Mouse (Mus musculus) midbrain, embryonic 10.5 days (tissue): Measurements from ENCODE around the gene Dner. TPM values are rescaled to one million over a fixed set of nuclear protein-coding genes. Genes with fewer than 3 reads are reported as not detected.

Experiments used
- DNase-seq: peaks from one replicate; pipeline ENCODE4 v3.0.0-alpha.2; 2017; ENCODE audit warnings: low spot score
- H3K27ac ChIP-seq: fragments of 300-500 bp; sonication (generic); replicated peaks from 2 replicates; pipeline ENCODE4 v1.5.1; 2016; ENCODE audit warnings: mild to moderate bottlenecking
- H3K27me3 ChIP-seq: fragments of 300-500 bp; sonication (generic); 2 replicates; pipeline ENCODE4 v1.6.1; 2016; ENCODE audit warnings: low read depth, mild to moderate bottlenecking; ENCODE audit not compliant: poor library complexity, severe bottlenecking
- H3K36me3 ChIP-seq: fragments of 300-500 bp; sonication (generic); 2 replicates; pipeline ENCODE4 v1.6.1; 2016; ENCODE audit warnings: mild to moderate bottlenecking, moderate library complexity
- H3K4me1 ChIP-seq: fragments of 300-500 bp; sonication (generic); 2 replicates; pipeline ENCODE4 v1.6.1; 2016
- H3K4me3 ChIP-seq: fragments of 300-500 bp; sonication (generic); 2 replicates; pipeline ENCODE4 v1.5.1; 2016; ENCODE audit warnings: mild to moderate bottlenecking, moderate library complexity
- H3K9me3 ChIP-seq: fragments of 300-500 bp; sonication (generic); replicated peaks from 2 replicates; pipeline ENCODE4 v1.6.1; 2016; ENCODE audit warnings: mild to moderate bottlenecking
- WGBS: fragments of 180-500 bp; shearing (Covaris S2); methylation state at CpG from one replicate; pipeline ENCODE4 v1.1.7; 2016; 5-methylcytosine and 5-hydroxymethylcytosine counted together
- polyA plus RNA-seq: library from polyadenylated mRNA; unstranded; fragments of >200 nt; fragmentation: Nextera tagmentation; extraction: Ambion mirVana; gene quantifications from 2 replicates; pipeline ENCODE4 v1.2.1, GENCODE M21; 2016

Dner gene
- polyA plus RNA-seq, 1 experiment from 2014 or later: 10.6 TPM

GRCm38 (mm10) chr1:84561387-84561786 lies 134.6 kb downstream of the Dner start:
- no peak overlapping the region for H3K4me3 ChIP-seq
- WGBS: 91% methylated on average over 4 of the region's 4 CpGs

GRCm38 (mm10) chr1:84556546-84557511 lies 139.2 kb downstream of the Dner start:
- DNase-seq: no peak
- H3K36me3 ChIP-seq: no peaks in the 10 kb centered on the region
- no peaks in the 10 kb centered on the region for H3K9me3 ChIP-seq
- no peaks in the 10 kb centered on the region for H3K27me3 ChIP-seq
- H3K27ac ChIP-seq: no peak overlapping the region
- H3K4me3 ChIP-seq: no peak overlapping the region
- H3K4me1 ChIP-seq: peaks cover 19% of the 10 kb centered on the region
- 80% methylated on average over 8 of the region's 8 CpGs for WGBS

More at GRCm38 (mm10) chr1:84561387-84561786, 134.6 kb downstream of the Dner start:
- H3K4me1 ChIP-seq: peaks cover 19% of the 10 kb centered on the region
- H3K27ac ChIP-seq: no peak overlapping the region
- H3K27me3 ChIP-seq: no peaks in the 10 kb centered on the region
- H3K9me3 ChIP-seq: no peaks in the 10 kb centered on the region
- H3K36me3 ChIP-seq: no peaks in the 10 kb centered on the region
- no peak for DNase-seq

- WGBS: 91% methylated on average over 3 of the region's 3 CpGs
- Histone ChIP-seq H3K36me3 (no peaks in the 10 kb centered on the region), H3K27me3 (no peaks in the 10 kb centered on the region), H3K9me3 (no peaks in the 10 kb centered on the region), H3K4me3 (no peak overlapping the region), H3K4me1 (peaks cover 6% of the 10 kb centered on the region; the same call in 1 of the 2 replicates), H3K27ac (no peak overlapping the region)
- DNase-seq: no peak
Measured at GRCm38 (mm10) chr1:84552005-84552404, 144.0 kb downstream of the Dner start.

GRCm38 (mm10) chr1:84550065-84550368 lies 146.0 kb downstream of the Dner start:
- Histone ChIP-seq H3K4me1 (peaks cover 3% of the 10 kb centered on the region; the same call in 1 of the 2 replicates), H3K36me3 (no peaks in the 10 kb centered on the region), H3K27ac (no peak overlapping the region), H3K9me3 (no peaks in the 10 kb centered on the region), H3K27me3 (no peaks in the 10 kb centered on the region), H3K4me3 (no peak overlapping the region)
- no peak for DNase-seq
- WGBS: 71% methylated on average over 2 of the region's 2 CpGs

- H3K27ac ChIP-seq: no peak overlapping the region
- no peaks in the 10 kb centered on the region for H3K9me3 ChIP-seq
- WGBS: 15% methylated on average over 2 of the region's 2 CpGs
- H3K4me1 ChIP-seq: peaks cover 3% of the 10 kb centered on the region; the same call in 1 of the 2 replicates
- no peaks in the 10 kb centered on the region for H3K27me3 ChIP-seq
- H3K4me3 ChIP-seq: no peak overlapping the region
- no peak for DNase-seq
- H3K36me3 ChIP-seq: no peaks in the 10 kb centered on the region
Measured at GRCm38 (mm10) chr1:84549367-84550064, 146.5 kb downstream of the Dner start.

GRCm38 (mm10) chr1:84536069-84536468 lies 160.0 kb downstream of the Dner start:
- 69% methylated on average over 4 of the region's 4 CpGs for WGBS
- no peaks in the 10 kb centered on the region for H3K9me3 ChIP-seq

GRCm38 (mm10) chr1:84525514-84525913 lies 170.5 kb downstream of the Dner start:
- WGBS: 87% methylated on average over 3 of the region's 3 CpGs
- Histone ChIP-seq H3K4me1 (no peaks in the 10 kb centered on the region), H3K9me3 (no peaks in the 10 kb centered on the region), H3K36me3 (no peaks in the 10 kb centered on the region), H3K27me3 (no peaks in the 10 kb centered on the region), H3K4me3 (no peak overlapping the region), H3K27ac (no peak overlapping the region)
- no peak for DNase-seq

More at GRCm38 (mm10) chr1:84536069-84536468, 160.0 kb downstream of the Dner start:
- Histone ChIP-seq H3K27me3 (no peaks in the 10 kb centered on the region), H3K27ac (no peak overlapping the region), H3K36me3 (no peaks in the 10 kb centered on the region), H3K4me1 (0 out of 2 replicates have a peak, but pooled peaks cover 3% of the 10 kb centered on the region), H3K4me3 (no peak overlapping the region)
- DNase-seq: no peak

- H3K9me3 ChIP-seq: no peaks in the 10 kb centered on the region
- no peaks in the 10 kb centered on the region for H3K4me1 ChIP-seq
- H3K27me3 ChIP-seq: no peaks in the 10 kb centered on the region
- WGBS: 82% methylated on average over 4 of the region's 4 CpGs
- no peak for DNase-seq
- no peak overlapping the region for H3K27ac ChIP-seq
- no peak overlapping the region for H3K4me3 ChIP-seq
- no peaks in the 10 kb centered on the region for H3K36me3 ChIP-seq
Measured at GRCm38 (mm10) chr1:84524413-84524812, 171.6 kb downstream of the Dner start.

GRCm38 (mm10) chr1:84522963-84523280 lies 173.1 kb downstream of the Dner start:
- no peak for DNase-seq
- H3K27ac ChIP-seq: no peak overlapping the region
- no peaks in the 10 kb centered on the region for H3K27me3 ChIP-seq
- H3K4me1 ChIP-seq: no peaks in the 10 kb centered on the region
- H3K36me3 ChIP-seq: no peaks in the 10 kb centered on the region
- no peaks in the 10 kb centered on the region for H3K9me3 ChIP-seq
- no peak overlapping the region for H3K4me3 ChIP-seq
- WGBS: 76% methylated on average over 4 of the region's 4 CpGs

GRCm38 (mm10) chr1:84522256-84522962 lies 173.6 kb downstream of the Dner start:
- Histone ChIP-seq H3K9me3 (no peaks in the 10 kb centered on the region), H3K27me3 (no peaks in the 10 kb centered on the region), H3K27ac (no peak overlapping the region), H3K36me3 (no peaks in the 10 kb centered on the region), H3K4me3 (no peak overlapping the region), H3K4me1 (no peaks in the 10 kb centered on the region)
- no peak for DNase-seq
- WGBS: 76% methylated on average over 4 of the region's 4 CpGs

GRCm38 (mm10) chr1:84518347-84518746 lies 177.7 kb downstream of the Dner start:
- Histone ChIP-seq H3K4me3 (no peak overlapping the region), H3K9me3 (no peaks in the 10 kb centered on the region), H3K4me1 (no peaks in the 10 kb centered on the region), H3K27ac (no peak overlapping the region), H3K27me3 (no peaks in the 10 kb centered on the region), H3K36me3 (no peaks in the 10 kb centered on the region)
- DNase-seq: no peak
- WGBS: 81% methylated on average over 4 of the region's 4 CpGs

GRCm38 (mm10) chr1:84513201-84513600 lies 182.8 kb downstream of the Dner start:
- H3K4me1 ChIP-seq: no peaks in the 10 kb centered on the region
- no peak for DNase-seq
- no peaks in the 10 kb centered on the region for H3K27me3 ChIP-seq
- H3K9me3 ChIP-seq: no peaks in the 10 kb centered on the region
- no peak overlapping the region for H3K4me3 ChIP-seq
- no peaks in the 10 kb centered on the region for H3K36me3 ChIP-seq
- no peak overlapping the region for H3K27ac ChIP-seq
- 56% methylated on average over 3 of the region's 3 CpGs for WGBS
